Mouse (Mus musculus): ENCODE results near the gene Nin.

- TF ChIP-seq CTCF (IDR thresholded peaks at IDR 0.05; ENCODE audit: extremely low read depth, insufficient read depth, insufficient read length, insufficient replicate concordance) (no peak), POLR2A (IDR thresholded peaks at IDR 0.05; ENCODE audit: low read depth, low read length) (no peak; the same call in none of the 2 replicates)
Measured at GRCm38 (mm10) chr12:69986786-69987497, 126.6 kb downstream of the Nin start, which contains the start of gene Sav1.

Measured in spleen, adult 2 months (tissue).